Mouse (Mus musculus) Muller cell, postnatal 12 days (primary cell): ENCODE measurements at regions not wholly inside any gene's neighbourhood (a gene's known extent, or its start where the extent isn't known, plus 50 kb on each side); places are given as distances from the start of the nearest gene placed in this dataset.

Source experiments
- DNase-seq: peaks from one replicate; pipeline ENCODE4 v3.0.0-alpha.2; 2015; ENCODE audit errors: inconsistent ontology term

GRCm38 (mm10) chr13:79453227-79453626 is 1253.7 kb upstream of the Nr2f1 start:
- DNase-seq = no peak

- DNase-seq = no peak
Measured at GRCm38 (mm10) chr13:79443113-79443512, 1243.6 kb upstream of the Nr2f1 start.

GRCm38 (mm10) chr13:79442701-79443100 is 1243.1 kb upstream of the Nr2f1 start:
- no peak for DNase-seq

- DNase-seq = peak; percentile 11
Measured at GRCm38 (mm10) chr13:79431465-79431864, 1231.9 kb upstream of the Nr2f1 start.

- DNase-seq = peak; percentile 54
Measured at GRCm38 (mm10) chr13:79430987-79431386, 1231.4 kb upstream of the Nr2f1 start.

GRCm38 (mm10) chr13:79430562-79430961 is 1231.0 kb upstream of the Nr2f1 start:
- DNase-seq = peak; percentile 20

- DNase-seq = peak; percentile 90
Measured at GRCm38 (mm10) chr13:79417841-79418240, 1218.3 kb upstream of the Nr2f1 start.

GRCm38 (mm10) chr13:79400082-79400481 is 1200.5 kb upstream of the Nr2f1 start:
- DNase-seq = no peak

- peak; percentile 61 for DNase-seq
Measured at GRCm38 (mm10) chr13:79393938-79394337, 1194.4 kb upstream of the Nr2f1 start.

GRCm38 (mm10) chr13:79387928-79388327 is 1188.4 kb upstream of the Nr2f1 start:
- DNase-seq = no peak

- no peak for DNase-seq
Measured at GRCm38 (mm10) chr13:79341494-79341893, 1141.9 kb upstream of the Nr2f1 start.

- DNase-seq = no peak
Measured at GRCm38 (mm10) chr13:79340459-79340858, 1140.9 kb upstream of the Nr2f1 start.

- no peak for DNase-seq
Measured at GRCm38 (mm10) chr13:79339793-79340192, 1140.2 kb upstream of the Nr2f1 start.

- no peak for DNase-seq
Measured at GRCm38 (mm10) chr13:79320146-79320545, 1120.6 kb upstream of the Nr2f1 start.

- no peak for DNase-seq
Measured at GRCm38 (mm10) chr13:79309584-79310110, 1110.1 kb upstream of the Nr2f1 start.

- DNase-seq = no peak
Measured at GRCm38 (mm10) chr13:79297225-79297710, 1097.7 kb upstream of the Nr2f1 start.

GRCm38 (mm10) chr13:79288022-79288421 is 1088.5 kb upstream of the Nr2f1 start:
- DNase-seq = no peak

- DNase-seq = no peak
Measured at GRCm38 (mm10) chr13:79286181-79286580, 1086.6 kb upstream of the Nr2f1 start.

- peak; percentile 27 for DNase-seq
Measured at GRCm38 (mm10) chr13:79285478-79285877, 1085.9 kb upstream of the Nr2f1 start.

GRCm38 (mm10) chr13:79277714-79278113 is 1078.2 kb upstream of the Nr2f1 start:
- DNase-seq = peak; percentile 14

GRCm38 (mm10) chr13:79277313-79277712 is 1077.8 kb upstream of the Nr2f1 start:
- DNase-seq = no peak

- peak; percentile 5 for DNase-seq
Measured at GRCm38 (mm10) chr13:79255362-79255761, 1055.8 kb upstream of the Nr2f1 start.

- no peak for DNase-seq
Measured at GRCm38 (mm10) chr13:79252385-79252784, 1052.8 kb upstream of the Nr2f1 start.

- no peak for DNase-seq
Measured at GRCm38 (mm10) chr13:79251269-79251668, 1051.7 kb upstream of the Nr2f1 start.
